Mouse (Mus musculus): ENCODE measurements around the gene Hapln4. TPM values are rescaled to one million over a fixed set of nuclear protein-coding genes. Genes with fewer than 3 reads are reported as not detected.

The Hapln4 gene
- total RNA-seq, 1 experiment = 2.2 TPM

DNA sequence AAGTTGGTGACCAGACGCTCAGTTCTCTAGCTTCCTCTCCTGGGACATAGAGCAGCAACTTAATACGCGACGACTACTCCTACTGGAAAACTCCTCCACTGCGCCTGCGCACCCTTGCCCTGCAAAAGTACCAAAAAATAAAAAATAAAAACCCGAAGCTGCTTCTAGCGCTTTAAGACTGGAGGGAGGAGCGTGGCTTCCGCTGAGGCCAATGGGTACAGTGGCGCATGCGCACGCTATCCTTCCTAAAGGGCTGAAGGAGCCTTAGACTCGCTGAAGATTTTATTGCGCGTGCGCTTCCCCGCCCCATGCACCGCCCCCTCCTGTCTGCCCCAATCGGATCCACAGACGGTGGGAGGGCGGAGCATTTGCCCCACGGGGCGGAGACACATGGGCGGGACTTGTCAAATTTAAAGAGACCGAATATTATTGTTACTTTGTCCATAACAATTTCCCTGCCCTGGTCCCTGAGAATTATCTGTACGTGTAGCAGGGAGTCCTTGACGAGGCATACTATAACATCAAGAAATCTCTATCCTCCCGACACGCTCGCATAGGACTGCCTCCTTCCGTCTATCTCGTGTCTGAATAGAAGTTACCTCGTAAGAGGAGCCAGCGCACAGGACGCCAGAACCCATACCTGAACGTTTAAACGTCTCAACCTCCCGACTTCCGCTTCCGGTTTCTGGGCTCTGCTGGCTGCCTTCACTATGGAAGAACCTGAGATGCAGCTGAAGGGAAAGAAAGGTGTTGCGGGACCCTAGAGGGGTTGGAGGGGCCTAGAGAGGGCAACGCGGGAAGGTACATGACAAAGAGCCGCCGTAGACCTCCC lies 56.0 kb downstream of the Hapln4 start, which contains the start of the genes Rfxank, Borcs8 and Mef2b:
TSS of gene Rfxank (minus strand) at position 129 of the 832 bp plus-strand sequence.
TSS of gene Borcs8 (plus strand) at position 474 of the 832 bp plus-strand sequence.
TSS of gene Mef2b (plus strand) at position 686 of the 832 bp plus-strand sequence.
- Histone ChIP-seq H3K9me3 (ENCODE audit: control insufficient read depth, insufficient read depth, low read depth, low read length) (no peaks in the 10 kb centered on the region), H3K36me3 (ENCODE audit: control insufficient read depth, insufficient read depth, low read length, poor library complexity, severe bottlenecking) (peaks cover 16% of the 10 kb centered on the region), H3K4me3 (ENCODE audit: insufficient read depth in 1 of 2, low read depth in 1 of 2, low read length in 2 of 2, poor library complexity in 1 of 2, severe bottlenecking in 1 of 2) (peak within 1 kb of the TSS; percentile 98 to 99), H3K9ac (ENCODE audit: insufficient read depth, low read depth, low read length, poor library complexity, severe bottlenecking) (peak within 1 kb of the TSS; percentile 95), H3K27ac (ENCODE audit: insufficient read depth, low read depth, low read length, poor library complexity, severe bottlenecking) (0 out of 2 replicates have a peak within 1 kb of the TSS, but pooled peaks have one; percentile 65), H3K4me1 (ENCODE audit: control insufficient read depth in 2 of 2, insufficient read depth in 2 of 2, low read length in 2 of 2, poor library complexity in 1 of 2) (0 out of 4 replicates have a peak, but pooled peaks cover 0 to 4% of the 10 kb centered on the region in 2 experiments)
- in situ Hi-C loops (cut with MboI; ENCODE audit: low sequenced_read_pairs in 2 of 2, unreplicated experiment in 2 of 2) = no loop called here
- 0 out of 2 replicates have a peak, but pooled peaks have one; percentile 35 for TF ChIP-seq HCFC1 (IDR thresholded peaks at IDR 0.05; ENCODE audit: borderline replicate concordance, insufficient read depth, low read length)
- TF ChIP-seq ZC3H11A (IDR thresholded peaks at IDR 0.05; ENCODE audit: borderline replicate concordance, low read depth, low read length) = no peak
- DNase-seq (ENCODE audit: low read depth, low spot score) = peak; percentile 99

GRCm38 (mm10) chr8:70139981-70140380 lies 56.7 kb downstream of the Hapln4 start:
- H3K27ac ChIP-seq (ENCODE audit: insufficient read depth, low read depth, low read length, poor library complexity, severe bottlenecking) = no peak overlapping the region
- peaks cover 14% of the 10 kb centered on the region; the same call in 1 of the 2 replicates for H3K36me3 ChIP-seq (ENCODE audit: control insufficient read depth, insufficient read depth, low read length, poor library complexity, severe bottlenecking)
- H3K4me3 ChIP-seq (ENCODE audit: insufficient read depth in 1 of 2, low read depth in 1 of 2, low read length in 2 of 2, poor library complexity in 1 of 2, severe bottlenecking in 1 of 2) = peak overlapping the region; percentile 98 to 99
- in situ Hi-C loops (cut with MboI; ENCODE audit: low sequenced_read_pairs in 2 of 2, unreplicated experiment in 2 of 2) = no loop called here
- no peak for TF ChIP-seq ZC3H11A (IDR thresholded peaks at IDR 0.05; ENCODE audit: borderline replicate concordance, low read depth, low read length)
- no peak for TF ChIP-seq ZNF384 (IDR thresholded peaks at IDR 0.05; ENCODE audit: low read depth, low read length)
- no peak for DNase-seq (ENCODE audit: low read depth, low spot score)
- H3K4me1 ChIP-seq (ENCODE audit: control insufficient read depth in 2 of 2, insufficient read depth in 2 of 2, low read length in 2 of 2, poor library complexity in 1 of 2) = 0 out of 4 replicates have a peak, but pooled peaks cover 0 to 4% of the 10 kb centered on the region in 2 experiments
- H3K9me3 ChIP-seq (ENCODE audit: control insufficient read depth, insufficient read depth, low read depth, low read length) = no peaks in the 10 kb centered on the region
- peak overlapping the region; percentile 95 for H3K9ac ChIP-seq (ENCODE audit: insufficient read depth, low read depth, low read length, poor library complexity, severe bottlenecking)

Other genes starting within 250 kb of the Hapln4 start
- gene Cilp2, start 195.8 kb upstream of the Hapln4 start, total RNA-seq (2012; rRNA removed) = 7.3 and 10.7 TPM in 2 replicates
- 2.5 and 4.0 TPM in 2 replicates for gene Tssk6, start 181.3 kb upstream of the Hapln4 start, total RNA-seq (2012; rRNA removed)
- 146 and 243 TPM in 2 replicates for gene Ndufa13, start 180.9 kb upstream of the Hapln4 start, total RNA-seq (2012; rRNA removed)
- gene Yjefn3, start 180.7 kb upstream of the Hapln4 start, total RNA-seq (2012; rRNA removed) = 7.0 and 8.5 TPM in 2 replicates
- 139 and 148 TPM in 2 replicates for gene Gatad2a, start 87.1 kb upstream of the Hapln4 start, total RNA-seq (2012; rRNA removed)
- gene Mau2, start 40.7 kb upstream of the Hapln4 start, total RNA-seq (2012; rRNA removed) = 82.4 and 124 TPM in 2 replicates
- gene Sugp1, start 40.6 kb upstream of the Hapln4 start, total RNA-seq (2012; rRNA removed) = 38.5 and 38.8 TPM in 2 replicates
- 2.0 and 2.5 TPM in 2 replicates for gene Tm6sf2, start 10.5 kb upstream of the Hapln4 start, total RNA-seq (2012; rRNA removed)
- 4.3 and 9.2 TPM in 2 replicates for gene Ncan, start 37.4 kb downstream of the Hapln4 start, total RNA-seq (2012; rRNA removed)
- 9.6 and 10.4 TPM in 2 replicates for gene Nr2c2ap, start 47.9 kb downstream of the Hapln4 start, total RNA-seq (2012; rRNA removed)
- 10.4 and 11.2 TPM in 2 replicates for gene Rfxank, start 55.7 kb downstream of the Hapln4 start, total RNA-seq (2012; rRNA removed)
- gene Borcs8, start 56.0 kb downstream of the Hapln4 start, total RNA-seq (2012; rRNA removed) = 30.0 and 31.2 TPM in 2 replicates
- gene Mef2b, start 56.3 kb downstream of the Hapln4 start, total RNA-seq (2012; rRNA removed) = 3.6 and 5.4 TPM in 2 replicates
- gene Tmem161a, start 88.9 kb downstream of the Hapln4 start, total RNA-seq (2012; rRNA removed) = 73.9 and 116 TPM in 2 replicates
- gene Slc25a42, start 128.8 kb downstream of the Hapln4 start, total RNA-seq (2012; rRNA removed) = 5.8 and 7.5 TPM in 2 replicates
- gene Sugp2, start 150.8 kb downstream of the Hapln4 start, total RNA-seq (2012; rRNA removed) = 45.5 and 57.6 TPM in 2 replicates
- 58.9 and 61.8 TPM in 2 replicates for gene Armc6, start 151.0 kb downstream of the Hapln4 start, total RNA-seq (2012; rRNA removed)
- 34.4 and 39.0 TPM in 2 replicates for gene Homer3, start 199.4 kb downstream of the Hapln4 start, total RNA-seq (2012; rRNA removed)
- gene Ddx49, start 219.0 kb downstream of the Hapln4 start, total RNA-seq (2012; rRNA removed) = 71.0 and 73.3 TPM in 2 replicates
- 101 and 112 TPM in 2 replicates for gene Cope, start 219.1 kb downstream of the Hapln4 start, total RNA-seq (2012; rRNA removed)
- gene Cers1, start 232.3 kb downstream of the Hapln4 start, total RNA-seq (2012; rRNA removed) = 1.9 and 4.7 TPM in 2 replicates
- 7.5 and 24.5 TPM in 2 replicates for gene Gdf1, start 246.4 kb downstream of the Hapln4 start, total RNA-seq (2012; rRNA removed)

All from ES-E14 (cell line).